Mouse (Mus musculus) c-Kit-positive CD71-positive TER-119-negative erythroid progenitor cells, embryonic 14.5 days (primary cell): Measurements from ENCODE around the gene Batf.

ENCODE experiments used
- DNase-seq: peaks from one replicate; pipeline ENCODE4 v3.0.0-alpha.2; 2013; ENCODE audit warnings: low read depth

Batf gene

GRCm38 (mm10) chr12:85728181-85728580, 41.7 kb downstream of the Batf start:
- DNase-seq: no peak

- DNase-seq: no peak
Measured at GRCm38 (mm10) chr12:85729022-85729944, 42.8 kb downstream of the Batf start.

- no peak for DNase-seq
Measured at GRCm38 (mm10) chr12:85729945-85730290, 43.4 kb downstream of the Batf start.

- no peak for DNase-seq
Measured at GRCm38 (mm10) chr12:85736203-85736602, 49.7 kb downstream of the Batf start.

GRCm38 (mm10) chr12:85736960-85737359, 50.5 kb downstream of the Batf start:
- DNase-seq: no peak

- DNase-seq: peak; percentile 19
Measured at GRCm38 (mm10) chr12:85745827-85746695, 59.6 kb downstream of the Batf start, which contains the start of gene Flvcr2. Gene Flvcr2, plus strand, starts transcription at chr12:85746539.

GRCm38 (mm10) chr12:85746696-85747219, 60.3 kb downstream of the Batf start:
- DNase-seq: no peak

- DNase-seq: no peak
Measured at GRCm38 (mm10) chr12:85747343-85747742, 60.9 kb downstream of the Batf start.

GRCm38 (mm10) chr12:85749861-85750260, 63.4 kb downstream of the Batf start:
- no peak for DNase-seq

GRCm38 (mm10) chr12:85752116-85752515, 65.6 kb downstream of the Batf start:
- DNase-seq: no peak

- DNase-seq: no peak
Measured at GRCm38 (mm10) chr12:85753223-85753622, 66.8 kb downstream of the Batf start.

GRCm38 (mm10) chr12:85754611-85755265, 68.3 kb downstream of the Batf start:
- no peak for DNase-seq

- DNase-seq: no peak
Measured at GRCm38 (mm10) chr12:85756455-85756854, 70.0 kb downstream of the Batf start.

- DNase-seq: no peak
Measured at GRCm38 (mm10) chr12:85757074-85757473, 70.6 kb downstream of the Batf start.
